Mouse (Mus musculus) liver, embryonic 14 days (tissue): Measurements from ENCODE around the gene Zdhhc24. TPM values are rescaled to one million over a fixed set of nuclear protein-coding genes. Genes with fewer than 3 reads are reported as not detected.

Experiments
- polyA plus RNA-seq: library from polyadenylated mRNA; depleted of rRNA; stranded (reverse); fragments of >200 nt; gene quantifications from 2 replicates; pipeline ENCODE4 v1.2.3, GENCODE M21; 2012; rRNA removed

The Zdhhc24 gene
- polyA plus RNA-seq, result 14.7 and 16.8 TPM in 2 replicates

GRCm38 (mm10) chr19:4878405-4879323 lies at the start of gene Zdhhc24:
Gene Zdhhc24 (plus strand): TSS chr19:4878668.

GRCm38 (mm10) chr19:4839149-4839548 lies 39.3 kb upstream of the Zdhhc24 start, which contains the start of the genes Ccs and Ccdc87:
Gene Ccs (minus strand): TSS chr19:4839332.
Gene Ccdc87 (plus strand): TSS chr19:4839366.

GRCm38 (mm10) chr19:4854552-4855469 lies 23.7 kb upstream of the Zdhhc24 start, which contains the start of gene Ctsf:
Gene Ctsf (plus strand): TSS chr19:4855130.

GRCm38 (mm10) chr19:4877785-4878184 lies 683 bp upstream of the Zdhhc24 start, which contains the start of gene Actn3:
Gene Actn3 (minus strand): TSS chr19:4877909.

GRCm38 (mm10) chr19:4905979-4906794 lies 27.7 kb downstream of the Zdhhc24 start, which contains the start of gene Bbs1:
Gene Bbs1 (minus strand): TSS chr19:4906628.

GRCm38 (mm10) chr19:4927904-4928531 lies 49.5 kb downstream of the Zdhhc24 start, which contains the start of gene Dpp3:
Gene Dpp3 (minus strand): TSS chr19:4928287.

Other genes starting within 250 kb of the Zdhhc24 start
- gene Gm960, start 180.0 kb upstream of the Zdhhc24 start, polyA plus RNA-seq, result 0.01 and 0.09 TPM in 2 replicates
- gene Sptbn2, start 167.5 kb upstream of the Zdhhc24 start, polyA plus RNA-seq, result 0.03 and 0.07 TPM in 2 replicates
- gene Rbm4b, start 122.2 kb upstream of the Zdhhc24 start, polyA plus RNA-seq, result 3.7 and 4.5 TPM in 2 replicates
- 29.1 and 29.7 TPM in 2 replicates for gene Rbm4, start 84.8 kb upstream of the Zdhhc24 start, polyA plus RNA-seq
- 11.0 and 13.2 TPM in 2 replicates for gene Gm21992, start 67.1 kb upstream of the Zdhhc24 start, polyA plus RNA-seq
- 21.1 and 24.5 TPM in 2 replicates for gene Rbm14, start 67.0 kb upstream of the Zdhhc24 start, polyA plus RNA-seq
- 38.2 and 41.7 TPM in 2 replicates for gene Ccs, start 39.3 kb upstream of the Zdhhc24 start, polyA plus RNA-seq
- gene Ccdc87, start 39.3 kb upstream of the Zdhhc24 start, polyA plus RNA-seq, result 0.01 TPM in 1 of 2 replicates, not detected in the other
- gene Ctsf, start 23.5 kb upstream of the Zdhhc24 start, polyA plus RNA-seq, result 20.1 and 21.8 TPM in 2 replicates
- 0.31 and 0.43 TPM in 2 replicates for gene Actn3, start 759 bp upstream of the Zdhhc24 start, polyA plus RNA-seq
- 0.98 and 1.1 TPM in 2 replicates for gene Bbs1, start 28.0 kb downstream of the Zdhhc24 start, polyA plus RNA-seq
- 27.2 and 27.5 TPM in 2 replicates for gene Dpp3, start 49.6 kb downstream of the Zdhhc24 start, polyA plus RNA-seq
- gene Peli3, start 64.5 kb downstream of the Zdhhc24 start, polyA plus RNA-seq, result 0.05 and 0.09 TPM in 2 replicates
- 33.6 and 36.8 TPM in 2 replicates for gene Mrpl11, start 83.5 kb downstream of the Zdhhc24 start, polyA plus RNA-seq
- 0.09 TPM in 2 replicates for gene Npas4, start 111.6 kb downstream of the Zdhhc24 start, polyA plus RNA-seq
- 2.1 and 2.6 TPM in 2 replicates for gene Slc29a2, start 145.2 kb downstream of the Zdhhc24 start, polyA plus RNA-seq
- 2.6 and 3.7 TPM in 2 replicates for gene B4gat1, start 160.2 kb downstream of the Zdhhc24 start, polyA plus RNA-seq
- 0.69 and 1.0 TPM in 2 replicates for gene AC124502.3, start 160.2 kb downstream of the Zdhhc24 start, polyA plus RNA-seq
- 19.9 and 20.8 TPM in 2 replicates for gene Brms1, start 162.7 kb downstream of the Zdhhc24 start, polyA plus RNA-seq
- gene Rin1, start 171.8 kb downstream of the Zdhhc24 start, polyA plus RNA-seq, result 0.26 and 0.45 TPM in 2 replicates
- 1.4 and 2.4 TPM in 2 replicates for gene Cd248, start 189.4 kb downstream of the Zdhhc24 start, polyA plus RNA-seq
- 0.13 and 0.29 TPM in 2 replicates for gene Tmem151a, start 206.9 kb downstream of the Zdhhc24 start, polyA plus RNA-seq
- 29.3 and 37.2 TPM in 2 replicates for gene Yif1a, start 209.9 kb downstream of the Zdhhc24 start, polyA plus RNA-seq
- 0.61 and 0.62 TPM in 2 replicates for gene Cnih2, start 219.9 kb downstream of the Zdhhc24 start, polyA plus RNA-seq
- 44.3 and 53.0 TPM in 2 replicates for gene Rab1b, start 228.4 kb downstream of the Zdhhc24 start, polyA plus RNA-seq
- 2.6 and 2.8 TPM in 2 replicates for gene Klc2, start 239.9 kb downstream of the Zdhhc24 start, polyA plus RNA-seq